Mouse (Mus musculus) MEL (cell line): Measurements from ENCODE around the gene Enpp3. TPM values are rescaled to one million over a fixed set of nuclear protein-coding genes. Genes with fewer than 3 reads are reported as not detected.

ENCODE experiments used
- DNase-seq: peaks from one replicate; pipeline ENCODE4 v3.0.0; 2011; ENCODE audit warnings: low read depth, low spot score
- H3K27ac ChIP-seq: 2 replicates; pipeline ENCODE4 v1.5.1; 2012; ENCODE audit warnings: low read depth, mild to moderate bottlenecking, control low read depth, low read length, moderate library complexity; ENCODE audit not compliant: control insufficient read depth
- H3K27me3 ChIP-seq, 2 experiments: fragments of 150-350 bp in 1 of 2; sonication (generic) in 1 of 2; 2 replicates each; pipeline ENCODE4 v1.6.1; 2012; ENCODE audit warnings: low read length in 2 of 2, mild to moderate bottlenecking in 2 of 2, improper control_type of control experiment in 1 of 2, moderate library complexity in 1 of 2; ENCODE audit not compliant: insufficient read depth in 2 of 2, control insufficient read depth in 1 of 2
- H3K36me3 ChIP-seq, 2 experiments: 2 replicates each; pipeline ENCODE4 v1.6.1; 2012 to 2014; ENCODE audit warnings: low read length in 2 of 2, improper control_type of control experiment in 1 of 2, inconsistent platforms in 1 of 2, mild to moderate bottlenecking in 1 of 2; ENCODE audit not compliant: insufficient read depth in 2 of 2, control insufficient read depth in 1 of 2
- H3K4me1 ChIP-seq, 2 experiments: fragments of 150-350 bp in 1 of 2; sonication (generic) in 1 of 2; 2 replicates each; pipeline ENCODE4 v1.6.1; 2012; ENCODE audit warnings: low read length in 2 of 2, improper control_type of control experiment in 1 of 2, mild to moderate bottlenecking in 1 of 2; ENCODE audit not compliant: insufficient read depth in 2 of 2, control insufficient read depth in 1 of 2
- H3K4me3 ChIP-seq, 2 experiments: fragments of 150-350 bp in 1 of 2; sonication (generic) in 1 of 2; 2 replicates each; pipeline ENCODE4 v1.5.1; 2012; ENCODE audit warnings: low read depth in 2 of 2, low read length in 2 of 2, mild to moderate bottlenecking in 2 of 2, moderate library complexity in 2 of 2, control low read depth in 1 of 2, improper control_type of control experiment in 1 of 2; ENCODE audit not compliant: control insufficient read depth in 1 of 2, insufficient read depth in 1 of 2
- H3K79me2 ChIP-seq: 2 replicates; pipeline ENCODE4 v1.6.1; 2012; ENCODE audit warnings: mild to moderate bottlenecking, low read length, moderate library complexity; ENCODE audit not compliant: control insufficient read depth, poor library complexity, insufficient read depth
- H3K9ac ChIP-seq: 2 replicates; pipeline ENCODE4 v1.6.1; 2012; ENCODE audit warnings: low read depth, mild to moderate bottlenecking, control low read depth, low read length, moderate library complexity; ENCODE audit not compliant: control insufficient read depth, poor library complexity, severe bottlenecking
- H3K9me3 ChIP-seq: fragments of 150-350 bp; sonication (generic); replicated peaks from 2 replicates; pipeline ENCODE4 v1.6.1; 2012; ENCODE audit warnings: mild to moderate bottlenecking, low read length, improper control_type of control experiment, moderate library complexity; ENCODE audit not compliant: insufficient read depth
- BHLHE40 ChIP-seq: IDR thresholded peaks from 2 replicates; pipeline ENCODE4 v1.6.1; 2012; ENCODE audit warnings: low read depth, mild to moderate bottlenecking, inconsistent platforms, low read length, improper control_type of control experiment, borderline replicate concordance
- CHD2 ChIP-seq: IDR thresholded peaks from 2 replicates; pipeline ENCODE4 v1.6.1; 2011; ENCODE audit warnings: low read length, improper control_type of control experiment
- CTCF ChIP-seq, 3 experiments: IDR thresholded peaks in 2 of 3; conservative IDR thresholded peaks in 1 of 3; 2 replicates each; pipeline ENCODE4 v1.5.1; 2011 to 2012; ENCODE audit warnings: low read length in 3 of 3, low read depth in 2 of 3, mild to moderate bottlenecking in 2 of 3, improper control_type of control experiment in 1 of 3, inconsistent platforms in 1 of 3, mixed read lengths in 1 of 3, moderate library complexity in 1 of 3; ENCODE audit not compliant: control insufficient read depth in 1 of 3, insufficient read depth in 1 of 3, poor library complexity in 1 of 3, severe bottlenecking in 1 of 3
- E2F4 ChIP-seq: IDR thresholded peaks from 2 replicates; pipeline ENCODE4 v1.6.1; 2011; ENCODE audit warnings: low read depth, low read length, improper control_type of control experiment, borderline replicate concordance
- ELF1 ChIP-seq: IDR thresholded peaks from 2 replicates; pipeline ENCODE4 v1.6.1; 2014; ENCODE audit warnings: low read depth, mild to moderate bottlenecking, inconsistent platforms, low read length, improper control_type of control experiment, moderate library complexity
- EP300 ChIP-seq, 2 experiments: IDR thresholded peaks; 2 replicates each; pipeline ENCODE4 v1.6.1; 2011; ENCODE audit warnings: improper control_type of control experiment in 2 of 2, low read length in 2 of 2, low read depth in 1 of 2, mild to moderate bottlenecking in 1 of 2
- ETS1 ChIP-seq: IDR thresholded peaks from 2 replicates; pipeline ENCODE4 v1.6.1; 2012; ENCODE audit warnings: low read depth, mild to moderate bottlenecking, inconsistent platforms, low read length, improper control_type of control experiment, moderate library complexity
- GATA1 ChIP-seq: IDR thresholded peaks from 2 replicates; pipeline ENCODE4 v1.6.1; 2011; ENCODE audit warnings: low read depth, low read length, improper control_type of control experiment
- HCFC1 ChIP-seq: IDR thresholded peaks from 2 replicates; pipeline ENCODE4 v1.6.1; 2012; ENCODE audit warnings: low read depth, mild to moderate bottlenecking, inconsistent platforms, low read length, improper control_type of control experiment, moderate library complexity
- MAFK ChIP-seq: IDR thresholded peaks from 2 replicates; pipeline ENCODE4 v1.6.1; 2011; ENCODE audit warnings: low read depth, mild to moderate bottlenecking, low read length, improper control_type of control experiment, borderline replicate concordance
- MAX ChIP-seq: IDR thresholded peaks from 2 replicates; pipeline ENCODE4 v1.6.1; 2011; ENCODE audit warnings: low read length, improper control_type of control experiment
- MXI1 ChIP-seq: IDR thresholded peaks from 2 replicates; pipeline ENCODE4 v1.6.1; 2011; ENCODE audit warnings: mild to moderate bottlenecking, low read depth, low read length, improper control_type of control experiment
- MYB ChIP-seq: IDR thresholded peaks from 2 replicates; pipeline ENCODE4 v1.6.1; 2011; ENCODE audit warnings: mild to moderate bottlenecking, low read depth, low read length, improper control_type of control experiment
- NELFE ChIP-seq: IDR thresholded peaks from 2 replicates; pipeline ENCODE4 v1.6.1; 2011; ENCODE audit warnings: low read depth, low read length, improper control_type of control experiment
- RAD21 ChIP-seq: IDR thresholded peaks from 2 replicates; pipeline ENCODE4 v1.6.1; 2011; ENCODE audit warnings: mild to moderate bottlenecking, low read depth, low read length, improper control_type of control experiment
- RCOR1 ChIP-seq: IDR thresholded peaks from 2 replicates; pipeline ENCODE4 v1.6.1; 2012; ENCODE audit warnings: low read depth, mild to moderate bottlenecking, inconsistent platforms, low read length, improper control_type of control experiment
- SIN3A ChIP-seq: IDR thresholded peaks from 2 replicates; pipeline ENCODE4 v1.6.1; 2012; ENCODE audit warnings: low read length, improper control_type of control experiment, inconsistent platforms
- SMC3 ChIP-seq: IDR thresholded peaks from 2 replicates; pipeline ENCODE4 v1.6.1; 2011; ENCODE audit warnings: low read depth, low read length, improper control_type of control experiment
- TAL1 ChIP-seq: IDR thresholded peaks from 2 replicates; pipeline ENCODE4 v1.6.1; 2012; ENCODE audit warnings: mild to moderate bottlenecking, inconsistent platforms, low read length, moderate library complexity, mixed read lengths
- TCF12 ChIP-seq: IDR thresholded peaks from 2 replicates; pipeline ENCODE4 v1.6.1; 2014; ENCODE audit warnings: low read depth, mild to moderate bottlenecking, inconsistent platforms, low read length, improper control_type of control experiment, moderate library complexity
- ZKSCAN1 ChIP-seq: IDR thresholded peaks from 2 replicates; pipeline ENCODE4 v1.6.1; 2012; ENCODE audit warnings: low read depth, mild to moderate bottlenecking, inconsistent platforms, low read length, improper control_type of control experiment, moderate library complexity
- ZMIZ1 ChIP-seq: IDR thresholded peaks from 2 replicates; pipeline ENCODE4 v1.6.1; 2012; ENCODE audit warnings: low read depth, mild to moderate bottlenecking, inconsistent platforms, low read length, improper control_type of control experiment, moderate library complexity
- ZNF384 ChIP-seq: IDR thresholded peaks from 2 replicates; pipeline ENCODE4 v1.6.1; 2012; ENCODE audit warnings: low read depth, mild to moderate bottlenecking, inconsistent platforms, low read length, improper control_type of control experiment
- polyA plus RNA-seq, 2 experiments: library from polyadenylated mRNA; stranded (reverse) in 1 of 2; unstranded in 1 of 2; fragments of >175 nt in 1 of 2; fragments of >200 nt in 1 of 2; gene quantifications; 2 replicates each; pipeline versions ENCODE4 v1.2.1 to v1.2.4; 2012; ENCODE audit warnings: low replicate concordance in 2 of 2, low read depth in 1 of 2; ENCODE audit not compliant: insufficient read length in 2 of 2, insufficient read depth in 1 of 2, missing spikeins in 1 of 2
- total RNA-seq: library from RNA; depleted of rRNA; stranded (reverse); fragments of 300-350 nt; gene quantifications from 2 replicates; pipeline ENCODE4 v1.2.3, GENCODE M21; 2012

The Enpp3 gene
- total and polyA plus RNA-seq, 3 experiments, result 0.08 to 0.22 TPM; not detected in 1

GRCm38 (mm10) chr10:24784624-24785276, 57.9 kb downstream of the Enpp3 start:
- H3K4me1 ChIP-seq, result peaks cover 14 to 32% of the 10 kb centered on the region in 2 experiments
- peak overlapping the region in 1 of 2 experiments; percentile 38; a peak in 2 of 4 replicates for H3K4me3 ChIP-seq
- DNase-seq, result peak; percentile 73
- peak overlapping the region; percentile 68 for H3K27ac ChIP-seq
- TF ChIP-seq MXI1 (peak; percentile 34; the same call in 1 of the 2 replicates), CTCF (IDR thresholded peaks at IDR 0.05 in 2 of 3, conservative IDR thresholded peaks at IDR 0.05 in 1 of 3; ENCODE audit: control insufficient read depth in 1 of 3, insufficient read depth in 1 of 3, low read depth in 2 of 3, low read length in 3 of 3, poor library complexity in 1 of 3, severe bottlenecking in 1 of 3) (no peak), SMC3 (no peak), E2F4 (no peak), RCOR1 (peak; percentile 91), MYB (peak; percentile 84), ETS1 (peak; percentile 86), NELFE (0 out of 2 replicates have a peak, but pooled peaks have one; percentile 25), MAFK (peak; percentile 71), ZKSCAN1 (0 out of 2 replicates have a peak, but pooled peaks have one; percentile 40), GATA1 (peak; percentile 96), EP300 (IDR thresholded peaks at IDR 0.05; ENCODE audit: low read depth in 1 of 2, low read length in 2 of 2) (peak; percentile 98), ZNF384 (peak; percentile 69), CHD2 (no peak; the same call in 1 of the 2 replicates), ZMIZ1 (peak; percentile 51; the same call in 1 of the 2 replicates), TCF12 (peak; percentile 98), SIN3A (peak; percentile 73), ELF1 (0 out of 2 replicates have a peak, but pooled peaks have one; percentile 37), MAX (0 out of 2 replicates have a peak, but pooled peaks have one; percentile 14), HCFC1 (peak; percentile 42; the same call in 1 of the 2 replicates), TAL1 (peak; percentile 76), BHLHE40 (peak; percentile 57; the same call in 1 of the 2 replicates), RAD21 (no peak)
- H3K27me3 ChIP-seq, result no peaks in the 10 kb centered on the region
- H3K9ac ChIP-seq, result peak overlapping the region; percentile 7; the same call in 1 of the 2 replicates
- H3K9me3 ChIP-seq, result no peaks in the 10 kb centered on the region
- H3K36me3 ChIP-seq, result peaks cover 0 to 15% of the 10 kb centered on the region in 2 experiments; a peak in 2 of 4 replicates
- H3K79me2 ChIP-seq, result no peaks in the 10 kb centered on the region
